Mouse (Mus musculus) cerebellum, adult 11-12 months (tissue): ENCODE measurements around the gene Afg3l1.
"Not testable (repeated sequence)": the region's sequence is repeated elsewhere in the genome, so short reads cannot be mapped to it uniquely, and the experiment has no call there.

Experiments used
- DNase-seq: peaks from one replicate; pipeline ENCODE4 v3.0.0; 2022

Gene Afg3l1

GRCm38 (mm10) chr8:123518172-123518571, 40.5 kb downstream of the Afg3l1 start:
- no peak for DNase-seq

DNA sequence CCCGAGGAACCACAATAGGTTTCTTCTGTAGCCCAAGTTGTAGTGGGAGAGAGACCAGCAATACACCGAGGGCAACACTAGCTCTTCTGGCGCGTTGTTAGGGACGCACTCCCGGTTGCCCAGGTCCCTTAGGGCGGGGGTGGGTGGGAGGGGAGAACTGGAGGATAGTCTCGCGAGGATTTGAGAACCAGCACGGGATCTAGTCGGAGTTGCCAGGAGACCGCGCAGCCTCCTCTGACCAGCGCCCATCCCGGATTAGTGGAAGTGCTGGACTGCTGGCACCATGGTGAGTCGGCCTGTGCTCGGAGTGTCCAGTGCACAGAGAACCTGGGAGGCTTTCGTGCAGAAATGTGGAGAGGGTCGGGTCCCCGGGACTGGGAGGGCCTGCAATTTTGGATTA, 41.0 kb downstream of the Afg3l1 start, which contains the start of gene Gas8:
Gene Gas8, plus strand, starts transcription at position 168 of the 400 bp plus-strand sequence.
- DNase-seq: peak; percentile 88

GRCm38 (mm10) chr8:123520048-123520447, 42.3 kb downstream of the Afg3l1 start:
- not testable (repeated sequence) for DNase-seq

DNA sequence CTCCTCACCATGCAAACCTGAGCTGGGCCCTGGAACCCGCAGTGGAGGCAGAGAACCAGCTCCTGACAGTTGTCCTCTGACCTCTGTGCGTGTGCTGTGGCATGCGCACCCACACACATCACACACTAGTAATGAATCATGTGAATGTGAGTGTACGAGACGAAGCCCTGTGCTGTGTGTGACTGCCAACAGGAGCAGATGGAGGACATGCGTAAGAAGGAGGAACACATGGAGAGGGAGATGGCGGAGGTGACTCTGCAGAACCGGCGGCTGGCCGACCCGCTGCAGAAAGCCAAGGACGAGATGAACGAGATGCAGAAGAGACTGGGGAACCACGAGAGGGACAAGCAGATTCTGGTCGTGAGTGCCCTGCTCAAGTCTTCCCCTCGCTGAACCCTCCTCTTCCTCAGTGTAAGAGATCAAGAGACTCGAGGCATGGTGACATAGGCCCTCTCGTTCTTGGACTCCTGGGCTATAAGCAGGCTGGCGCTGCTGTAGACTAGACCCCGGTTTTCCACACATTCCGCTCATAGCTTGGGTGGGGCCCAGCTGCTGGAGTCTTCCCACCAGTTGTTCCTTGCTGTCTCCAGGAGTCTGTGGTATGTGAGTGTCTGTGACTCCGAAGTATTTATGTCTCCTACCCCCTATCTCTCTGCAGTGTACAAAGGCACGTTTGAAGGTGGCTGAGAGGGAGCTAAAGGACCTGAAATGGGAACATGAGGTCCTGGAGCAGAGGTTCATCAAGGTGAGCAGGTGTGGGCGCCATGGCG, 50.2 kb downstream of the Afg3l1 start:
- no peak for DNase-seq

DNA sequence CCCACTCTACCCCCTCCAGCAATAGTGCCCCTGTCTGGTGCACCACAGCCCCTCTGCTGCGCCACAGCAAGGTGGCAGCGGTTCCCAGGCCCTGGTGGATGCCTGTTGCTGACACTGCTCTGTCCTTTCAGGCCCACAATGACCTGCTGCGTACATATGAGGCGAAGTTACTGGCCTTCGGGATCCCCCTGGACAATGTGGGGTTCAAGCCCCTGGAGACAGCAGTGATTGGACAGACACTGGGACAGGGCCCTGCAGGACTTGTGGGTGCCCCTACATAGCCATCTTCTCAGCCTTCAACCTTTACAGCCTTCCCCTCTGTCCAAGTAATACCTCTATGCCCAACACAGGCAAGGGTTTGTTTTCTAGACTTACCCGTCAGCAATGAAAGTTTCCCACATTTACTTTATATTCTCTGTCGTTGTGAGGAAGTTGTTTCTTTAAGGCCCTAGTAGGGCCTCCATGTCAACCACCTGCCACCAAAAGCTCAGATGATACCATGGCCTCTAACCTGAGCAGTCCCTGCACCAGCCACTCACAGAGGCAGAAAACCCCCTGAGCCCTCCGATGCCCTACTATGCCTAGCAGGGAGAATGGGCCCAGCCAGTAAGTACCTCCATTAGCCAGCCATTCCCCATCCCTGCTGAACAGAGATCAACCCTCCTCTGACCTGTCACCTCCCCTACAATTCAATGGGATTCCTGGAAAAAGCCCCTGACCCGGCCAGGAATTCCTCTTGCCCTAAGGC, 58.7 kb downstream of the Afg3l1 start:
- peak; percentile 1 for DNase-seq

GRCm38 (mm10) chr8:123536990-123537380, 59.3 kb downstream of the Afg3l1 start:
- peak; percentile 1 for DNase-seq

DNA sequence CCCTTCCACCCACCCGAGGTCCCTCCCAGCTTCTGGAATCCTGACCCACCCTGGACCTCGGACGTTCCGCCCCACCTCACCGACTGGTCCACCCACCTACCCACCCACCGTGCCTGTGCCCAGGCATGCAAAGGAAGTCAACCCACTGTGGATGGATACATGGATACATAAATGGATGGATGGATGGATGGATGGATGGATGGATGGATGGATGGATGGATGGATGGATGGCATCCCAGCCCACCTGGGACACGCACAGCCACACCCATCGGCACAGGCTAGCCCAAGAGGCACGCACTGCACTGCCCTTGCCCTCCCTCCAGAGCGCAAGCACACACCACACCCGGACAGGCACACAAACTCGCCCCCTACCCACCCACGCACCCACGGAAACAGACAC, 59.9 kb downstream of the Afg3l1 start:
- DNase-seq: peak; percentile 39
